Mouse (Mus musculus) thymus, postnatal 0 days (tissue): ENCODE measurements around the gene Vmn1r59. TPM values are rescaled to one million over a fixed set of nuclear protein-coding genes. Genes with fewer than 3 reads are reported as not detected.
"Not testable (repeated sequence)": the region's sequence is repeated elsewhere in the genome, so short reads cannot be mapped to it uniquely, and the experiment has no call there.

ENCODE experiments used
- DNase-seq: peaks from one replicate; pipeline ENCODE4 v3.0.0-alpha.2; 2015; ENCODE audit warnings: low spot score
- polyA plus RNA-seq: library from polyadenylated mRNA; unstranded; fragments of >200 nt; fragmentation: Nextera tagmentation; extraction: Ambion mirVana; gene quantifications from 2 replicates; pipeline ENCODE4 v1.2.1, GENCODE M21; 2015

The Vmn1r59 gene
- not detected in 2 replicates for polyA plus RNA-seq

DNA sequence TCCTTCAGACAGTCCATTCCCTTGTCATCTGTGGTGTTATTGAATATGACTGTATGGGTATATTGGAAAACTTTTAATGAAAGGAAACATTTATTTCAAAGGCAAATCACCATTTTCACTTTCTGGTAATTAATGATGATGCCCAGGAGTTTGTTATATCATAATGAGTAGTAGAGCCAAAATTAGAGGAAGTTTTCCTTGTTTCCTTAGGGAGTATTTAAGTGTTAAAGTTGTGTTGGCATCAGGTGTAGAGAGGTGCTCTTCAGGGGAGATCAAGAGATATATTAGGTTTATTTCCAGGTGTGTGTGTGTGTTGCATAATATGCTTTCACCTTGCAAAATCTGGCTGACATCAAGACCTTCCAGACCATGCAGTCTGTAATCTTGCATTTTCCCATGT is at the start of gene Vmn1r59:
Gene Vmn1r59, minus strand, starts transcription at position 101 of the 400 bp plus-strand sequence.
- DNase-seq: no peak

DNA sequence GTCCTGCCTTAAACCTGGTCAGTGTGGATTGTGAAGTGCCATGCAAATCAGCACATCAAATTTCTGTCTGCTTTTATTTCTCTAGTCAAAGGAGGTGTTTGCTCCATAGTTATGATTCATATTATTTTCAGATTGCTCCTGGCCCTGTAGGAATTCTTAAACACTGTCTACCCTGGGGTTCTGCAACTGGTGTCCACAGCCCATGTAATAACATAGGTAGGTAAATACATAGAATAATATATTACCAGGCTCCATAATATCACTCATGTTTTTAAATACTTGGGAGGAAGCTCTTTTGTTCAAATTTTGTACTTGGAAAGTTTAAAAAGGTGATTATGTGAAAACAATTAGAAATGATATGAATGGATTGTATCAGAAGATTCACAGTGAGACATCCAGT is 37.3 kb upstream of the Vmn1r59 start, which contains the start of gene Vmn2r28:
Gene Vmn2r28, minus strand, starts transcription at position 101 of the 400 bp plus-strand sequence.
- DNase-seq: not testable (repeated sequence)

DNA sequence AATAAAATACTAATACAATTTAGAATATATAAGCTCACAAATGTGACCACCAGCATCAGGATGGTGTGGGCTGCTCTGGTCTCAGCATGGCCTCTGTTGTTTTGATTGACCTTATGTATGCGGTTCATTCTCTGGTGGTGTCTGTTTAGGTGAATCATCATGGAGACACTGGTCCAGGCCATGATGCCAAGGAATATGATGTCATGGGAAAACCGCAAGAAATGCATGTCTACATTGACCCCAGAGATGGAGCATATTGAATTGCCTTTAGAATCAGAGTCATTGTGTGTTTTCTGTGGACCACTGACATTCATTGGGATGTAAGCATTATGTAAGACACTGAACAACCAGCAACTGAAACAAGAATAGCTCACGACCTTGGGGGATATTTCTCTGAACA is 2.6 kb downstream of the Vmn1r59 start:
- DNase-seq: not testable (repeated sequence)

DNA sequence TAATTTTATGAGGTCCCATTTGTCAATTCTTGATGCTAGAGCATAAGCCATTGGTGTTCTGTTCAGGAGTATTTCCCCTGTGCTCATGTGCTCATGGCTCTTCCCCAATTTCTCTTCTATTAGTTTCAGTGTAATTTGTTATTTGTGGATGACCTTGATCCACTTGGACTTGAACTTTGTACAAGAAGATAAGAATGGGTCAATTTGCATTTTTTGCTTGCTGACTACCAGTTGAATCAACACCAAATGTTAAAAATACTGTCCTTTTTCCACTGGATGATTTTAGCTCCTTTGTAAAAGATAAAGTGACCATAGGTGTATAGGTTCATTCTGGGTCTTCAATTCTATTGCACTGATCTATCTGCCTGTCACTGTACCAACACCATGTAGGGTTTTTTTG is 7.9 kb downstream of the Vmn1r59 start:
- DNase-seq: no peak

DNA sequence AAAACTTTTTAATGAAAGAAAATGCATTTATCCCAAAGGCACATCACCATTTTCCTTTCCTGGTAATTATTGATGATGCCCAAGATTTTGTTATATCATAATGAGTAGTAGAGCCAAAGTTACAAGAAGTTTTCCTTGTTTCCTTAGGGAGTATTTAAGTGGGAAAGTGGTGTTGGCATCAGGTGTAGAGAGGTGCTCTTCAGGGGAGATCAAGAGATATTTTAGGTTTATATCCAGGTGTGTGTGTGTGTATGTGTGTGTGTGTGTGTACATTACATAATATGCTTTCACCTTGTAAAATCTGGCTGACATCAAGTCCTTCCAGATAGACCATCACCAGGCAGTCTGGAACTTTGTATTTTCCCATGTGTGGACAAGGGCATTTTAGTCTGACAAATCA is 43.3 kb downstream of the Vmn1r59 start, which contains the start of gene Vmn1r58:
Gene Vmn1r58, minus strand, starts transcription at position 101 of the 400 bp plus-strand sequence.
- not testable (repeated sequence) for DNase-seq

DNA sequence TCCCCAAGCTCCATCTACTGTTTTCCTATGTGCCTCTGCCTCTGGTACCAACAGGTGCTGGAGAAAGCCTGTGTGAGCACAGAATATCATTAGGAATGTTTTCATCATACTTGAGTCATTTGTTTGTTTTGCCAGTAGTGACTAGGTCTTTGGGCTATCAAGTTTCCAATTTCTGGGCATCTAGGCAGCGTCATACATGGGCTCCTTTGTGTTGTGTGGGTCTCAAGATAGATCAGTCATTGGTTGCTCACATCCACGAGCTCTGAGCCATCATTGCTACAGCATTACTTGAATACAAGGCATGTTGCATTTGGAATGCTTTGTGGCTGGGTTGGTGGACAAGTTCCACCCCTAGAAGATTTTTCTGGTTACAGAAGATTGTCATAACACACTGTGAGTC is 50.4 kb downstream of the Vmn1r59 start:
- DNase-seq: no peak

Other genes with a start within 250 kb of the Vmn1r59 start
- gene Vmn1r57, start 238.3 kb downstream of the Vmn1r59 start, polyA plus RNA-seq: not detected in 2 replicates
- not detected in 2 replicates for gene Gm5065, start 106.2 kb downstream of the Vmn1r59 start, polyA plus RNA-seq
- gene Nlrp2, start 105.7 kb downstream of the Vmn1r59 start, polyA plus RNA-seq: not detected in 2 replicates
- not detected in 2 replicates for gene Vmn1r58, start 43.4 kb downstream of the Vmn1r59 start, polyA plus RNA-seq
- gene Vmn2r28, start 37.2 kb upstream of the Vmn1r59 start, polyA plus RNA-seq: not detected in 2 replicates
- gene Vmn1r60, start 90.5 kb upstream of the Vmn1r59 start, polyA plus RNA-seq: not detected in 2 replicates
- not detected in 2 replicates for gene Vmn1r61, start 156.5 kb upstream of the Vmn1r59 start, polyA plus RNA-seq
- gene Vmn1r62, start 216.9 kb upstream of the Vmn1r59 start, polyA plus RNA-seq: not detected in 2 replicates